Mouse (Mus musculus) embryonic facial prominence, embryonic 12.5 days (tissue): ENCODE measurements around the gene Mtx3. TPM values are rescaled to one million over a fixed set of nuclear protein-coding genes. Genes with fewer than 3 reads are reported as not detected.

Experiments used
- ATAC-seq: fragments of 200-750 bp; cut with Nextera tagmentation; 2 replicates; pipeline ENCODE4 v1.8.0; 2017; ENCODE audit not compliant: insufficient number of reproducible peaks, insufficient read depth, low FRiP score, low TSS enrichment
- H3K27ac ChIP-seq: fragments of 300-500 bp; sonication (generic); 2 replicates; pipeline ENCODE4 v1.5.1; 2016; ENCODE audit warnings: mild to moderate bottlenecking
- H3K27me3 ChIP-seq: fragments of 300-500 bp; sonication (generic); 2 replicates; pipeline ENCODE4 v1.6.1; 2016; ENCODE audit warnings: mild to moderate bottlenecking, moderate library complexity
- H3K36me3 ChIP-seq: fragments of 300-500 bp; sonication (generic); 2 replicates; pipeline ENCODE4 v1.6.1; 2016; ENCODE audit warnings: mild to moderate bottlenecking
- H3K4me1 ChIP-seq: fragments of 300-500 bp; sonication (generic); 2 replicates; pipeline ENCODE4 v1.6.1; 2016
- H3K4me2 ChIP-seq: fragments of 300-500 bp; sonication (generic); replicated peaks from 2 replicates; pipeline ENCODE4 v1.6.1; 2016; ENCODE audit warnings: mild to moderate bottlenecking, moderate library complexity
- H3K4me3 ChIP-seq: fragments of 300-500 bp; sonication (generic); 2 replicates; pipeline ENCODE4 v1.5.1; 2016; ENCODE audit warnings: mild to moderate bottlenecking
- H3K9ac ChIP-seq: fragments of 300-500 bp; sonication (generic); 2 replicates; pipeline ENCODE4 v1.6.1; 2016; ENCODE audit warnings: mild to moderate bottlenecking, moderate library complexity
- H3K9me3 ChIP-seq: fragments of 300-500 bp; sonication (generic); 2 replicates; pipeline ENCODE4 v1.6.1; 2016; ENCODE audit warnings: mild to moderate bottlenecking, moderate library complexity
- WGBS: fragments of 180-500 bp; shearing (Covaris S2); methylation state at CpG from one replicate; pipeline ENCODE4 v1.1.7; 2016; 5-methylcytosine and 5-hydroxymethylcytosine counted together
- polyA plus RNA-seq: library from polyadenylated mRNA; unstranded; fragments of >200 nt; fragmentation: Nextera tagmentation; extraction: Ambion mirVana; gene quantifications from 2 replicates; pipeline ENCODE4 v1.2.1, GENCODE M21; 2016

The Mtx3 gene
- polyA plus RNA-seq, 1 experiment from 2014 or later = 5.1 TPM

DNA sequence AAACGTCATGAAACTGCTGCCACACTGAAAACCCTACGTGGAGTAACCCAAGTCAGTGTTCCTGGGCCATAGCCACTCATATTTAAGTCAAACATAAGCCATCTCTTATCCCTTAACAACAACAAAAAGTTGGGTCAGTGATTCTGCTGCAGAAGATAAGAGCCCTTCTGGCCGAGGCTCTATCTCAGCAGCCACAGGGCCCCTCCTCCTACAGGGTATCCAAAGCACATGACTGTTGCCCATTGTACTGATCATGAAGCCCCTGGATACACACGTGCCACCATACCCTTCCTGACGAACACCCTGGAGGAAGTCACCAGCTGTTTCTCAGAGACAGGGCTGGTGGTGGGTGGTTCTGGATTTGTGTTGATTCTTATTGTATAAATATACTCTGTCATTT is 3.4 kb downstream of the Mtx3 start:
- Histone ChIP-seq H3K4me1 (0 out of 2 replicates have a peak, but pooled peaks cover 3% of the 10 kb centered on the region), H3K9me3 (no peaks in the 10 kb centered on the region), H3K27me3 (no peaks in the 10 kb centered on the region), H3K9ac (no peak overlapping the region), H3K4me2 (no peak overlapping the region), H3K27ac (no peak overlapping the region), H3K36me3 (peaks cover 49% of the 10 kb centered on the region), H3K4me3 (no peak overlapping the region)
- no peak for ATAC-seq
- 79% methylated on average over 5 of the region's 5 CpGs for WGBS

DNA sequence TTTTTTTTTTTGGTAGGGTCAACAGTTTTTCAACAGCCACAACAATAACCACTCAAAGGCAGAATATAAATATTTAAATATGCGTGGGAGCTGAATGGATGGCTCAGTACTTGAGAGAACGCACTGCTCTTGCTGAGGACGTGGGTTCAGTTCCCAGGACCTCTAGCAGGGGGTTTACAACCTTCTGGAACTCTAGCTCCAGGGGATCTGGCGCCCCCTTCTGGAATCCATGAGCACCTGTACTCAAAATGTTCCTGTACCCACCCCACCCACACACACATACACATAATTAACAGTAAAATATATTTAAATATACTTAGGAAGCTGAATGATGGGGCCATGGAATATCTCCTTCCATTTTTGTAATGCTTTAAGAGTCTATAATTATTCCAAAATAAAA is 11.3 kb downstream of the Mtx3 start:
- ATAC-seq = no peak
- H3K27me3 ChIP-seq = no peaks in the 10 kb centered on the region
- H3K9me3 ChIP-seq = no peaks in the 10 kb centered on the region
- peaks cover 24% of the 10 kb centered on the region for H3K36me3 ChIP-seq
- H3K4me1 ChIP-seq = no peaks in the 10 kb centered on the region
- H3K4me3 ChIP-seq = no peak overlapping the region
- WGBS = 70% methylated on average over 4 of the region's 4 CpGs
- no peak overlapping the region for H3K27ac ChIP-seq
- no peak overlapping the region for H3K9ac ChIP-seq
- H3K4me2 ChIP-seq = no peak overlapping the region

DNA sequence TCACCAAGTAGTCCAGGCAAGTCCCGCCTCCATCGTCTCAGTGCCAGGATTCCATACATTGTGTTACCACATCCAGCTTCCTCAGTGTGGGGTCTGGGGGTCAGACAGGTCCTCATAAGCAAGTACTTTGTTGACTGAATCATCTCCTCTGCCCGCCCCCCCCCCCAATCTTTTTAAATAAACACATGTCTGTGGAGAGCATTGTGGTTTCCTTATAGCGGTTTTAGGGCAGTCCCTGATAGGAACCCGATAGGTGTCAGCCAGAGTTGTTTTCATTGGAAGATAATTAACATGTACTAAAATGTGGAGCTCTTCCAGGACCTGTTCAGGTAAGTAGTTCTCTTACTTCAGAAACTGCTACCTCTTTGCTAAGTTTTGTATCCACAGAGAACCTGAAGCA is 14.2 kb downstream of the Mtx3 start:
- no peak for ATAC-seq
- Histone ChIP-seq H3K27ac (no peak overlapping the region), H3K9me3 (no peaks in the 10 kb centered on the region), H3K36me3 (peaks cover 5% of the 10 kb centered on the region; the same call in 1 of the 2 replicates), H3K4me3 (no peak overlapping the region), H3K4me2 (no peak overlapping the region), H3K4me1 (no peaks in the 10 kb centered on the region), H3K9ac (no peak overlapping the region), H3K27me3 (no peaks in the 10 kb centered on the region)
- WGBS = 85% methylated on average over 5 of the region's 5 CpGs

DNA sequence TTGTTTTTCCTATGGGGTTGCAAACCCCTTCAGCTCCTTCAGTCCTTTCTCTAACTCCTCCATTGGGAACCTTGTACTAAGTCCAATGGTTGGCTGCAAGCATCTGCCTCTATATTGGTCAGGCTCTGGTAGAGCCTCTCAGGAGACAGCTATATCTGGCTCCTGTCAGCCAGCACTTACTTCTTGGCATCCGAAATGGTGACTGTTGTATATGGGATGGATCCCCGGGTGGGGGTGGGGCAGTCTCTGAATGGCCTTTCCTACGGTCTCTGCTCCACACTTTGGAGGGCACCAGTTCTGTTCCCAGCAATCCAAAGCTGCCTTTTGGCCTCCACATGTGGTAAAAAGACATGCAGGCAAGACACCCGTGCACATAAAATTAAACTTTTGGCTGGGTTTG is 15.4 kb downstream of the Mtx3 start:
- Histone ChIP-seq H3K4me1 (no peaks in the 10 kb centered on the region), H3K4me3 (no peak overlapping the region), H3K4me2 (no peak overlapping the region), H3K27ac (no peak overlapping the region), H3K27me3 (no peaks in the 10 kb centered on the region), H3K9me3 (no peaks in the 10 kb centered on the region), H3K9ac (no peak overlapping the region), H3K36me3 (no peaks in the 10 kb centered on the region)
- 77% methylated on average over 4 of the region's 4 CpGs for whole genome bisulfite sequencing
- ATAC-seq = no peak

DNA sequence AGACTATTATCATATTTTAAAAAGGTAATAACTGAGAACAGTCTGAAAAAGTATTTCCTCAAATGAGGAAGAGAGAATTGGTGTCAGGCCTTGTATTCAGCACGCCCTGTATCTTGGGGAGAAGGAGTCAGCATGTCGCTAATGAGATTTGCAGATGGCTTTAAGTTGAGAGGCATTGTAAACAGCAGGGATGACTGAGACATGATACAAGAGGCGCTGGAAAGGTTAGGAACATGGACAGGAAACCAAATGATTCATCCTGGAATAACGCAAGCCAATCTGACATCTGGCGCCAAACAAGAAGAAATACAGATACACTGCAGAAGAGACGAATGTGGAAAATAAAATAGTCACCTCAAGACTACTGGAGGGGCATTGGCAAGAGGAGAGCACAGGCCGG is 20.8 kb downstream of the Mtx3 start:
- Histone ChIP-seq H3K4me2 (no peak overlapping the region), H3K36me3 (no peaks in the 10 kb centered on the region), H3K4me3 (no peak overlapping the region), H3K27ac (no peak overlapping the region), H3K27me3 (no peaks in the 10 kb centered on the region), H3K4me1 (no peaks in the 10 kb centered on the region), H3K9me3 (no peaks in the 10 kb centered on the region), H3K9ac (no peak overlapping the region)
- WGBS = 73% methylated on average over 7 of the region's 7 CpGs
- no peak for ATAC-seq

DNA sequence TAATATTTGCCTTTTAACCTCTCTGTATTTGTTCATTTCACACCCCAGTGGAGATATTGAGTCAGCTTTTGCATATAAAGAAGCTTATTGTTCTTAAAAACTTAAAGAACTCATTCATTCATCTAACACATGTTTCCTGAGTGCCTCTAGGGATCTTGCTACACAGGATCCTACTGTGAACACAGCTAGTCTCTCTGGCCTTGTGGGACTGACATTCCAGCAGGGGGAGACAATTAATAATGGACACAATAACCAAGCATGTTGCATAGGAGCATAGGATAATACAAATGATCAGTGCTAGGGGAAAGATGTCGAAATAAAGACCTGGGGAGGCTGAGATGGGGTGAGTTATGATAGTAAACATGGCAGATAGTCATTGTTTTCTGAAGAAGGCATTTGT is 22.1 kb downstream of the Mtx3 start:
- no peak overlapping the region for H3K4me3 ChIP-seq
- 80% methylated on average over 1 of the region's 1 CpGs for WGBS
- no peaks in the 10 kb centered on the region for H3K36me3 ChIP-seq
- H3K4me1 ChIP-seq = no peaks in the 10 kb centered on the region
- no peak for ATAC-seq
- H3K27me3 ChIP-seq = no peaks in the 10 kb centered on the region
- no peak overlapping the region for H3K27ac ChIP-seq
- H3K9me3 ChIP-seq = no peaks in the 10 kb centered on the region
- no peak overlapping the region for H3K4me2 ChIP-seq
- no peak overlapping the region for H3K9ac ChIP-seq

DNA sequence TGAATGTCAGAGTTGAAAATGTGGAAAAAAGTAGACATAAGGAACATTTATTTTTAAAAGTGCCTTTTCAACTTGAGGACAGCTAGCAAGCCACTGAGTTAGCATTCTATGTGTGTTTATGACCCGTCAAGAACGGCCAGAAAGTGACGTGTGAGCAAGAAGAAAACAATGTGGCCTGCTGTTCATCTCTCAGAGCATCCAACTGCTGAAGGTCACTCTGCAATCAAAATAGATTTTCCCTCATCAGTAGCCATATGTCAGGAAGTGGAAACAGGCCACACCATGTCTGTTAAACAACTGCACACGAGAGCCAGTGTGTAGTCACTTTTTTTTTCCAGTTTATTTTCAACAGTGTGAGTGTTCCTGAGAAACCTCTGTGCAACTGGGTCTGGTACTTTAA is 35.0 kb downstream of the Mtx3 start:
- H3K9ac ChIP-seq = no peak overlapping the region
- H3K27ac ChIP-seq = no peak overlapping the region
- no peaks in the 10 kb centered on the region for H3K36me3 ChIP-seq
- H3K4me3 ChIP-seq = no peak overlapping the region
- H3K4me2 ChIP-seq = no peak overlapping the region
- H3K9me3 ChIP-seq = no peaks in the 10 kb centered on the region
- no peaks in the 10 kb centered on the region for H3K27me3 ChIP-seq
- 66% methylated on average over 4 of the region's 4 CpGs for WGBS
- no peaks in the 10 kb centered on the region for H3K4me1 ChIP-seq
- no peak for ATAC-seq

DNA sequence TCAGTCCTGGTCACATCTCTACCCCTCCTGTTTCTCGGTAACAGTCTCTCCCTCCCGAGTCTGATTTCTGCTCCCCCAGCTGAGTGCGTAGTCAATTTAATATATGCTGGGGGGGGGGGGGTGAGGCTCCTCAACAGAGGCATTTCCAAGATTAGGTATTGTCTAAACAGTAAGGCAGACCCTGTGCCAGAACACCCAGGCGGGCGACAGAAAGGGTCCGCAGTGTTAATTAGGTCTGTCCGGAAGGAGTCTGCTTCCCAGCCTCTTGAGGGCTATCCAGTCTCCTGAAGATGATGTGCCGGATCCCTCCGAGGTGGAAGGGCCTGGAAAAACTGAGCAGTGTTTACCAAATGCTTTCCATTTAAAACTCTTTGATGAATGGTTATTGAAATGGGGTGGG is 35.4 kb downstream of the Mtx3 start:
- no peaks in the 10 kb centered on the region for H3K36me3 ChIP-seq
- ATAC-seq = no peak
- WGBS = 77% methylated on average over 9 of the region's 9 CpGs

DNA sequence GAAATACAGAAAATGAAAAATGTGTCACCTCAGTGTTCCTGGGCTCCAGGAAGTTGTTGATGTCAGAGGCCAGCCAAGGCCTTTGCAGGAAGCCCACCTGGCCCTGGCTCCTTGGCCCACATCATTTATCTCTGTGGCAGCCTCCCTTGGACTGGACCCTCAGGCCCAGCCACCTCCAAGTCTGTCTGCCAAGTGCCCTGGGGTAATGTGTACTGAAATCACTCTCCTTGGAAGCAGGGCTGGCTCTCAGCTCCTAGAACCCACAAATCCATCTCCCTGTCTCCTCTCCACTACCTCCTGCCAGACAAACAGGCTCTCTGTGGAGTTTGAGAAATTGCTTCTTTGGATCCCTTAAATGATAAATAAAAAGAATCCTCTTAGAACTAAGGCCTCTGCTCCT is 36.0 kb downstream of the Mtx3 start:
- Histone ChIP-seq H3K9me3 (no peaks in the 10 kb centered on the region), H3K4me1 (no peaks in the 10 kb centered on the region), H3K4me2 (no peak overlapping the region), H3K4me3 (no peak overlapping the region), H3K36me3 (no peaks in the 10 kb centered on the region), H3K9ac (no peak overlapping the region), H3K27me3 (no peaks in the 10 kb centered on the region), H3K27ac (no peak overlapping the region)
- ATAC-seq = no peak

More for the DNA sequence above, 35.4 kb downstream of the Mtx3 start:
- Histone ChIP-seq H3K27me3 (no peaks in the 10 kb centered on the region), H3K4me2 (no peak overlapping the region), H3K27ac (no peak overlapping the region), H3K4me1 (no peaks in the 10 kb centered on the region), H3K9me3 (no peaks in the 10 kb centered on the region), H3K4me3 (no peak overlapping the region), H3K9ac (no peak overlapping the region)

DNA sequence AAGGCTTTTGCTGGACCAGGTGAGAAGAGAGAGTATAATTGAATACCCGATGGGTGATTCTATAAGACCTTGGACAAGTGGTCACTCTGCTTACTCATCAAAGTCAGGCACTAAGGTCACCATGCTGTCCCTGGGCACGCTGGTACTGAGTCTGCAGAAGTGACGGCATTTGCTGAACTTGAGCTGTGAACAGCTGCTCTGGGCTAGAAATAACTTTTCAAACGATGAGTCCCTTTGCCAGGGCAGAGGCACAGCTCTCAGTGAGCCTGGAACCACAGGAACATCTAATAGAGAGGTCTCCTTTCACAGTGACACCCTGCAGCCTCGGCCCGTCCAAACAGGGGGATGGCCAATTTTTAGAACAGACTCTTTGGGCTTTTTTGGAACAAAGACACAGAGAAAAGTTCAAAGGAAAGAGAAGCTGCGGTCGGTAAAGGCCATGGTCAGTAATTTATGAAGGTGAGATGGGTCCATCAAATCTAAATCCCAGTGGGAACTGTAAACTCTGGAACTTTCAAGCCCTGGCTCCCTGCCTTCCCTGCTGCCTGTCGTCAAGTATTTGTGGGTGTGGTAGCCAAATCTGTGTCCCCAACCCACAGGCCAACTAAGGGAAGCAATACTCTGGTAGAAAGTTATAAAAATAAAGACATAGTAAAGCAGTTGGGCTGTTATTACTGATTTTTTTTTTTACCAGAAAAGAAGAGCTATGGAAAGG is 37.9 kb downstream of the Mtx3 start:
- 82% methylated on average over 9 of the region's 9 CpGs for WGBS
- Histone ChIP-seq H3K27me3 (no peaks in the 10 kb centered on the region), H3K4me1 (no peaks in the 10 kb centered on the region), H3K4me2 (no peak overlapping the region), H3K36me3 (no peaks in the 10 kb centered on the region), H3K9me3 (no peaks in the 10 kb centered on the region), H3K4me3 (no peak overlapping the region), H3K9ac (no peak overlapping the region), H3K27ac (no peak overlapping the region)
- no peak for ATAC-seq

DNA sequence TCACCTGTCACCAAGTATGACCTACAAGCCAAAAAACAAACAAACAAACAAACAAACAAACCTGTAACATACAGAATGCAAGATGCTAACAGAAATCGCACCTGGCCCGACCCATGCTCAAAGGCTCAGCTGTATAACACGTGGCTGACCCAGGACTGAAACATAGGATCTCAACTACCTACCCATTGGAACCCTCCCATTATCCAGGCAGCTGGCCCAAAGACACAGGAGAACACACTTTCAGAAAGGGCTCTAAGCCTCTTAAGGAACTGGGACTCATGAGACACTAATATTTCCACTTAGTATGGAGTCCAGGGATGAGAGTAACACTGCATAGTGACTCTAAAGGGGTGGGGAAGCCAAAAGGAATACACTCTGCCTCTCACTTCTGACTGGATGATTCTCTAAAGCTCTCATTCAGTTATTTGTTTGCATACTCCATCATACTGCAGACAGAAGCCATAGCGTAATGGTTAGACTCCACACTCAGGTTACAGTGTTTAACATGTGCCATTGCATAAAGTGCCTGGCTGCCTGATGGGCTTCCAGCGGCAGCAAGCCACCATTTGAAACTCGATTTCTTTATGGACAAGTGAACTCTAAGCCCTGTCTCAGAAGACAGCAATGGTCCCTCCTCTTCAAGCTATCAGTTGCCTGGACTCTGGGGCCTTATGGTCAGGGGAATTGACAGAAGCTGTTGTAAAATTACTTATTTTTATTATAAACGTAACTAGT is 38.6 kb downstream of the Mtx3 start:
- Histone ChIP-seq H3K27me3 (no peaks in the 10 kb centered on the region), H3K9me3 (no peaks in the 10 kb centered on the region), H3K4me1 (no peaks in the 10 kb centered on the region), H3K27ac (no peak overlapping the region), H3K36me3 (no peaks in the 10 kb centered on the region), H3K9ac (no peak overlapping the region), H3K4me3 (no peak overlapping the region), H3K4me2 (no peak overlapping the region)
- 78% methylated on average over 7 of the region's 7 CpGs for WGBS
- ATAC-seq = no peak

DNA sequence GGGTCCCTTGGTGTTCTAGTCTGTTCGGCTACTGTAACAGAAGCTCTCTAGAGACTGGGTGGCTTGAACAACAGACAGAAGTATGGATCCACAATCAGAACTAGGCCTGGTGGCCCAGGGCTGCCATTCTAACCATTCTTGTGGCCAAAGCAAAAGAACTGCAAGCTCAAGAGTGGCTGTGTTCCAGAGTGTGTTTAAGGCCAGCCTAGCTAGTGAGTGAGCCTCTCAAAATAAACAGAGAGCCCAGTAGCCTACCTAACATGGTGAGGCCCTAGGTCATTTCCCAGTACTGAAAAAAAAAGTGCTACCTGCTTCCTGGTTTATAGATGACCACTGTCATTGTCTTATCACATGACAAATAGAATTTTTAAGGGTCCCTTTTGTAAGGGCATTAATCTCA is 39.6 kb downstream of the Mtx3 start:
- Histone ChIP-seq H3K4me3 (no peak overlapping the region), H3K9ac (no peak overlapping the region), H3K36me3 (no peaks in the 10 kb centered on the region), H3K9me3 (no peaks in the 10 kb centered on the region), H3K27me3 (no peaks in the 10 kb centered on the region), H3K4me2 (no peak overlapping the region), H3K27ac (no peak overlapping the region), H3K4me1 (no peaks in the 10 kb centered on the region)
- ATAC-seq = no peak
- WGBS = 72% methylated on average over 1 of the region's 1 CpGs
